Mouse (Mus musculus): ENCODE data around the gene Ccdc57. TPM values are rescaled to one million over a fixed set of nuclear protein-coding genes. Genes with fewer than 3 reads are reported as not detected.
"Not testable (repeated sequence)": the region's sequence is repeated elsewhere in the genome, so short reads cannot be mapped to it uniquely, and the experiment has no call there.

Gene Ccdc57
- total and polyA plus RNA-seq, 2 experiments from 2014 or later, result 4.8 to 7.1 TPM

DNA sequence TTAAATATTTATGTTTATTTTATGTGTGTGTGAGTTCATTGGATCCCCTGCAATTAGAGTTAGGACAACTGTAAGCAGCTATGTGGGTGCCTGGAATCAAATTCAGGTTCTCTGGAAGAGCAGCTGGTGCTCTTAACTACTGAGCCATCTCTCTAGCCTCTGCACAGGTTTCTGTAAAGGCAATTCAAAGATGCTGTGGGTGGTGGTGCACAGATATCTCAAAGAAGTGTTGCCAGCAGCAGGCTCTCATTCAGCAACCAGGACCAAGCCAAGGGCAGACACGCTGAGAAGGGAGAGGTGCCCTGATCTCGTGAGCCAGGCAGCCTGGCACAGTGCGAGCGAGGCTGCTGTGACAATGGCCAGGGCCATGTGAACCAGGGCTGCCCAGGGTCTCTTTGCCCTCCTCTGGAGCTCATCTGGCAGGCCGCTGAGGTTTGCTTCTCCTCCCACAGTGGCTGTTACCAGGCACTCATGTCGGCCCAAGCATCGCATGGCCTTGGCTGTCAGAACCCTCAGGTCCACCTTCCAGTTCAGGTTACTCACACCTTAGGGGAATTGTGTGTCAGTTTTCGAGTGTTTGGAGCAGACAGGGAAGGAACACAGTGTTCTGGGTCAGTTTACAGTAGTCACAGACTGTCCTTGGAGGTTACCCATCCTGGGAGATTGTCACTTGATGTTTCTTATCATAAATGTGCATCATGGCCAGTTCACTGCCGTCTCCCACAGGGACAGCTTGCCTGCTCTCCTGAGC lies 85.8 kb downstream of the Ccdc57 start:
- no peaks in the 10 kb centered on the region for H3K27me3 ChIP-seq (ENCODE audit: insufficient read depth, low read length)
- H3K36me3 ChIP-seq (ENCODE audit: insufficient read depth, low read length), result no peaks in the 10 kb centered on the region
- H3K4me1 ChIP-seq (ENCODE audit: insufficient read depth, low read length), result no peaks in the 10 kb centered on the region
- H3K27ac ChIP-seq, result no peak overlapping the region
- DNase-seq (ENCODE audit: low spot score) (no peak), ATAC-seq (no peak)
- no peaks in the 10 kb centered on the region for H3K9me3 ChIP-seq (ENCODE audit: low read length)
- no peak for TF ChIP-seq CTCF (IDR thresholded peaks at IDR 0.05; ENCODE audit: low read depth)
- H3K9ac ChIP-seq (replicated peaks; ENCODE audit: low read length), result no peak overlapping the region
- H3K4me3 ChIP-seq (ENCODE audit: low read length), result no peak overlapping the region
- no peak overlapping the region for H3K4me2 ChIP-seq (ENCODE audit: low read depth, low read length)
- 83% methylated on average over 9 of the region's 9 CpGs for WGBS

DNA sequence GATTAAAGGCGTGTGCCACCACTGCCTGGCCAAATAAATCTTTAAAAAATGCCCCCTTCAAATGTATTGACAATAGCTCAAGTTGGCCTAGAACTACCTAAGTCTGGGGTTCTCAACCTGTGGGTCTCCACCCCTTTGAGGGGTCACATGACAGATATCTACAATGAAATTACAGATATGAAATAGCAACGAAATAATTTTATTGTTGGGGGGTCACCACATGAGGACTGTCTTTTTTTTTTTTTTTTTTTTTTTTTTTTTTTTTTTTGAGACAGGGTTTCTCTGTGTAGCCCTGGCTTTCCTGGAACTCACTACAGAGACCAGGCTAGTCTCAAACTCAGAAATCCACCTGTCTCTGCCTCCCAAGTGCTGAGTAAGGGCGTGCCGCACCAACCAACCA lies 88.3 kb downstream of the Ccdc57 start:
- TF ChIP-seq CTCF (IDR thresholded peaks at IDR 0.05; ENCODE audit: low read depth), result no peak

DNA sequence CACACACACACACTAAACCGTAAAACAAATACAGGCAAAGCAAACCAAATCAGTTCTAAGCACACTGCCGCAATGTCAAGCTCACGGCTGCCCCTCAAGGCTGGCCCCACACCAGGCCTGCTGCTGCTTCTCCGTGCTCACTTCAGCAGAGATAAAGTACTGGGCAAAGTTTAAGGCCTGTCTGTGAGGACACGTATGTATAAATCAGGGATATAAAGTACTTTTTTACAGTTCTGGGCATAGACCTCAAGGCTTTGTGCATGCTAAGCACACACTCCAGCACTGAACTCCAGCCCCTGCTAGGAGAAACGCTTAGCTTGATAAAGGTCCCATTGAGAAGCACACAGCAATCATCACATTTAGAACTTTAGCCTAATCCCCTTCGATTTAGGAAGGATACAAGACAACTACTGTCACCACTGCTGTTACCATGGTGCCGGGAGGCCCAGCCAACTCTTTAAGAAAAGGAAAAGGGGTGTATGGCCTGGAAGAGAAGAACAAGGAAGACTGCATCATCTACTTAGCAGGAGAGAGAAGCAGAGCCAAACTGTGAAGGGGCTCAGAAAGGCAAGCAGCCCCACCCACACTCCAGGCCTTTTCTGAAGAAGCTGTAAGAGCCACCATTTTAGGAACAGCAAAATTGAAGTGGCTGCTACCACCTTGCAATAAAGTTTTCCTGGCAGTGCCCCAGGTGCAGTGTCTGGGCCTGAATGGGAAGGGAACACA lies 99.0 kb downstream of the Ccdc57 start:
- no peaks in the 10 kb centered on the region for H3K27me3 ChIP-seq (ENCODE audit: insufficient read depth, low read length)
- no peak overlapping the region for H3K4me3 ChIP-seq (ENCODE audit: low read length)
- no peak overlapping the region for H3K9ac ChIP-seq (replicated peaks; ENCODE audit: low read length)
- 0 out of 2 replicates have a peak, but pooled peaks cover 4% of the 10 kb centered on the region for H3K36me3 ChIP-seq (ENCODE audit: insufficient read depth, low read length)
- peak; percentile 65 for DNase-seq (ENCODE audit: low spot score)
- 42% methylated on average over 8 of the region's 8 CpGs for WGBS
- no peaks in the 10 kb centered on the region for H3K9me3 ChIP-seq (ENCODE audit: low read length)
- H3K27ac ChIP-seq, result peak overlapping the region; percentile 75
- no peak overlapping the region for H3K4me2 ChIP-seq (ENCODE audit: low read depth, low read length)
- H3K4me1 ChIP-seq (ENCODE audit: insufficient read depth, low read length), result no peaks in the 10 kb centered on the region; the same call in 1 of the 2 replicates
- ATAC-seq, result peak; percentile 87
- TF ChIP-seq CTCF (IDR thresholded peaks at IDR 0.05; ENCODE audit: low read depth), result no peak

More for the DNA sequence above, 88.3 kb downstream of the Ccdc57 start:
- H3K9ac ChIP-seq (replicated peaks; ENCODE audit: low read length), result no peak overlapping the region
- no peak overlapping the region for H3K4me3 ChIP-seq (ENCODE audit: low read length)
- no peaks in the 10 kb centered on the region for H3K27me3 ChIP-seq (ENCODE audit: insufficient read depth, low read length)
- no peaks in the 10 kb centered on the region for H3K9me3 ChIP-seq (ENCODE audit: low read length)
- ATAC-seq (no peak), DNase-seq (ENCODE audit: low spot score) (no peak)
- no peaks in the 10 kb centered on the region for H3K36me3 ChIP-seq (ENCODE audit: insufficient read depth, low read length)
- H3K4me2 ChIP-seq (ENCODE audit: low read depth, low read length), result no peak overlapping the region
- no peaks in the 10 kb centered on the region for H3K4me1 ChIP-seq (ENCODE audit: insufficient read depth, low read length)
- 82% methylated on average over 4 of the region's 4 CpGs for WGBS
- H3K27ac ChIP-seq, result no peak overlapping the region

DNA sequence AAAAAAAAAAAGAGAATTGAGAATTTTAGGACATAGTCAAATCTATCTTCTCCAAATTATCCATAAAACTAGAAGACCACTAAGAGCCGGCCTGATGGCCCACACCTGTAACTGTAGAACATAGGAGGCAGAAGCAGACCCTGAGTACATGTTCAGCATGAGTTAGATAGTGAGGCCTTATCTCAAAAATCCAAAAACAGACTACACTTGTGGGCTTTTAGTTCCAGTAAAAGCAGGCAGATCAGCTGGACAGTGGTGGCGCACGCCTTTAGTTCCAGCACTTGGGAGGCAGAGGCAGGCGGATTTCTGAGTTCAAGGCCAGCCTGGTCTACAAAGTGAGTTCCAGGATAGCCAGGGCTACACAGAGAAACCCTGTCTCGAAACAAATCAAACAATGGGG lies 99.7 kb downstream of the Ccdc57 start:
- peak overlapping the region; percentile 75 for H3K27ac ChIP-seq
- not testable (repeated sequence) for H3K4me3 ChIP-seq (ENCODE audit: low read length); H3K9me3 ChIP-seq (ENCODE audit: low read length); ATAC-seq; H3K9ac ChIP-seq (replicated peaks; ENCODE audit: low read length); H3K36me3 ChIP-seq (ENCODE audit: insufficient read depth, low read length); H3K27me3 ChIP-seq (ENCODE audit: insufficient read depth, low read length); DNase-seq (ENCODE audit: low spot score); H3K4me1 ChIP-seq (ENCODE audit: insufficient read depth, low read length); H3K4me2 ChIP-seq (ENCODE audit: low read depth, low read length)
- WGBS, result 97% methylated on average over 5 of the region's 5 CpGs

DNA sequence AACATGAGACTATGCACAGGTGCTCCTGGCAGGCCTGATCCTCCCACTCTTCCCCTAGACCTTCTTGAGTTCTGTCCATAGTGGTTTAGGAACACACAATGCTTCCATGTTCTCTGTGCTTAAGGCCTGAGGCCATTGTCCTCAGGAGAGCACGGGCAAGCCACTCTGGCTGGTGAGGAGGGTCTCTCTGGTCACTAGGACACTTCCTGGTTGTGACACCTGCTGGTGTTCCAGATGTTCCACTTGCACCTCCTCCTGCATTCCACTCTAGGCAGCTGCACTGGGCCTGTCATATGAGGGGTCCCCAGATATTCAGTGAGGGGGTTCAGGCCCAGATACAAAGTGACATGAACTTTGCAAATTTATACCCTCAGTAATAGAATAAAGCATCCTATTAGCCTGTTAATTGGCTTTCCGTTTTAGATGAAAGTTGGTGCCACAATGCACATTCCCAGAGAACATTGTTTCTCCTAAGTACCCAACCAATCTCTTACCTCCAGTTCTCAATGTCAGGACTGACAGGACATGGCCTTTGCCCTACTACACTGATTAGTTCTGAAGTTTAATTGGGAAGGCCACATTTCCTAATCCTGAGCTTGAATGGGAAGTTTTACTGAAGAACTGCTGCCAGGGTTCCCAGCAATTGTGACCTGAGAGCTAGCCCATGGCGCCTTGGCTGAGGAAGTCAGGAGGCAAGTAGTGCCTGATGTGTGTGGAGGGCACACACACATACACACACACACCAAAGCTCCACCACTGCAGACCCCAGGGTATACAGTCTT lies 100.8 kb downstream of the Ccdc57 start:
- no peak overlapping the region for H3K27ac ChIP-seq
- H3K36me3 ChIP-seq (ENCODE audit: insufficient read depth, low read length), result 0 out of 2 replicates have a peak, but pooled peaks cover 4% of the 10 kb centered on the region
- no peak for TF ChIP-seq CTCF (IDR thresholded peaks at IDR 0.05; ENCODE audit: low read depth)
- DNase-seq (ENCODE audit: low spot score) (no peak), ATAC-seq (no peak)
- no peak overlapping the region for H3K4me2 ChIP-seq (ENCODE audit: low read depth, low read length)
- no peak overlapping the region for H3K9ac ChIP-seq (replicated peaks; ENCODE audit: low read length)
- no peaks in the 10 kb centered on the region for H3K27me3 ChIP-seq (ENCODE audit: insufficient read depth, low read length)
- no peaks in the 10 kb centered on the region; the same call in 1 of the 2 replicates for H3K4me1 ChIP-seq (ENCODE audit: insufficient read depth, low read length)
- 84% methylated on average over 3 of the region's 3 CpGs for WGBS
- no peak overlapping the region for H3K4me3 ChIP-seq (ENCODE audit: low read length)
- H3K9me3 ChIP-seq (ENCODE audit: low read length), result no peaks in the 10 kb centered on the region

DNA sequence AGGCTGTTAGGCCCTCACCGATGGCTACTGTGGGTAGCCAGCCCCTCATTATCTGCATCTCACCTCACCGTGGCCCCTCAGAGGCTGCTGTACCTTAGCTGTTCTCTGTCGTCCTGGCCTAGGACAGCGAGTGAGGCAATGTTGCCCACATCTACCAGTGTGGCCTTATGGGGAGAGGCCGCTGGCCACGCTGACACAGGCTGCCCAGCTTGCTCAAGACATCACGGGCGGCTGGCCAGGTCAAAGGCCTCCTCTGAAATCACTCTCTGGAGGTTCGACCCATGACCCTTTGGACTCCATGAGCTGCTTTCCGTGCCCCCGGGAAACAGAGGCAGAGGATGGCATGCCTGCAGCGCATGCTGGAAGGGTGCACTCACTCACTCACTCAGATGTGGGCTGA lies 102.0 kb downstream of the Ccdc57 start:
- DNase-seq (ENCODE audit: low spot score), result no peak
- H3K4me1 ChIP-seq (ENCODE audit: insufficient read depth, low read length), result peaks cover under 1% of the 10 kb centered on the region; the same call in 1 of the 2 replicates
- ATAC-seq, result no peak
- no peak overlapping the region for H3K9ac ChIP-seq (replicated peaks; ENCODE audit: low read length)
- H3K36me3 ChIP-seq (ENCODE audit: insufficient read depth, low read length), result 0 out of 2 replicates have a peak, but pooled peaks cover 4% of the 10 kb centered on the region
- TF ChIP-seq CTCF (IDR thresholded peaks at IDR 0.05; ENCODE audit: low read depth), result no peak
- H3K9me3 ChIP-seq (ENCODE audit: low read length), result no peaks in the 10 kb centered on the region
- WGBS, result 73% methylated on average over 12 of the region's 12 CpGs
- no peak overlapping the region for H3K27ac ChIP-seq
- H3K4me2 ChIP-seq (ENCODE audit: low read depth, low read length), result no peak overlapping the region
- H3K4me3 ChIP-seq (ENCODE audit: low read length), result no peak overlapping the region
- no peaks in the 10 kb centered on the region for H3K27me3 ChIP-seq (ENCODE audit: insufficient read depth, low read length)
